ENCODE assay signal across 8 mouse cellular contexts in genomic region chr3:144616654-144617425, GRCm38 (mm10). TPM values are rescaled to one million over a fixed set of nuclear protein-coding genes. Genes with fewer than 3 reads are reported as not detected.
DNase-seq lines count a peak whose midpoint lies in the region; ATAC-seq lines count a peak whose summit lies in the region.

No protein-coding gene starts in this region.

- H3K4me1 ChIP-seq in intestine, embryonic 14.5 days (replicated peaks; ENCODE audit: control insufficient read depth, insufficient read depth, low read length): peaks cover 30% of the 10 kb centered on the region

- no peak overlapping the region for H3K9ac ChIP-seq in intestine, embryonic 14.5 days (ENCODE audit: low read length)

- 0 out of 2 replicates have a peak overlapping the region, but pooled peaks have one; percentile 22 for H3K27ac ChIP-seq in intestine, embryonic 14.5 days (ENCODE audit: low read depth)

- no peak overlapping the region for H3K4me3 ChIP-seq in intestine, embryonic 14.5 days (ENCODE audit: low read depth, low read length)

- no peaks in the 10 kb centered on the region for H3K9me3 ChIP-seq in intestine, embryonic 14.5 days (ENCODE audit: control insufficient read depth, low read length)

- H3K4me2 ChIP-seq in intestine, embryonic 14.5 days (ENCODE audit: low read length): no peak overlapping the region

- peak; percentile 76 to 81 for DNase-seq in adrenal gland, adult 18-20 months (ENCODE audit: low spot score in 2 of 2)
- DNase-seq in embryo, embryonic 10.5 days (ENCODE audit: low spot score): peak; percentile 94
- DNase-seq in gastrocnemius, postnatal 25 days: peak; percentile 78
- DNase-seq in intestine, embryonic 14.5 days (ENCODE audit: low spot score): peak; percentile 81
- DNase-seq in left cerebral cortex, postnatal 10 days (ENCODE audit: extremely low spot score in 1 of 2, low spot score in 2 of 2): peak; percentile 86 to 88
- DNase-seq in right cerebral cortex, postnatal 14 days: peak; percentile 85
- peak; percentile 71 for DNase-seq in urinary bladder, postnatal 25 days (ENCODE audit: low spot score)

- no peaks in the 10 kb centered on the region for H3K36me3 ChIP-seq in intestine, embryonic 14.5 days (ENCODE audit: control insufficient read depth, insufficient read depth, low read length)

- intact Hi-C loops in left cerebral cortex, postnatal 10 days (cut with DNase I): loop anchor here (5.0 kb wide), 1 partner anchor 165 kb away; no protein-coding TSS in a partner anchor

- ATAC-seq in intestine, embryonic 14.5 days (replicated peaks; ENCODE audit: low FRiP score, low TSS enrichment, low read depth): peak; percentile 88
- ATAC-seq in megakaryocyte-erythroid progenitor cell, adult 5-6 weeks (replicated peaks; ENCODE audit: low FRiP score, low TSS enrichment, poor library complexity, severe bottlenecking): peak; percentile 89

- 63% methylated on average over 8 of the region's 8 CpGs for WGBS in intestine, embryonic 14.5 days

- no peaks in the 10 kb centered on the region for H3K27me3 ChIP-seq in intestine, embryonic 14.5 days (replicated peaks; ENCODE audit: control insufficient read depth, insufficient read depth, low read length)

RNA-seq across cellular contexts. Expression of gene Selenof, which starts 46.7 kb away (rescaled TPM):
- total RNA-seq in adrenal gland, adult 18-20 months (2021): 100 to 1,000 TPM; 324 to 336 TPM
- total RNA-seq in gastrocnemius, postnatal 25 days (2021): 100 to 1,000 TPM; 106 to 122 TPM
- 448 and 458 TPM in 2 replicates for polyA plus RNA-seq in intestine, embryonic 14.5 days (2014; fragmentation: Nextera tagmentation; extraction: Ambion mirVana)
- total RNA-seq in left cerebral cortex, postnatal 10 days (2021): 100 to 1,000 TPM; 274 to 290 TPM
- total RNA-seq in megakaryocyte-erythroid progenitor cell, adult 5-6 weeks (2014; fragmentation: Nextera tagmentation): 228 and 242 TPM in 2 replicates
- total RNA-seq in megakaryocyte-erythroid progenitor cell, adult 5-6 weeks (2017): 570 and 661 TPM in 2 replicates

RNA-seq across cellular contexts. Expression of gene Hs2st1, which starts 46.9 kb away (rescaled TPM):
- 10 to 100 TPM; 13.9 to 14.7 TPM for total RNA-seq in adrenal gland, adult 18-20 months (2021)
- 10 to 100 TPM in 1 of 2 experiments, 1 to 10 TPM in 1; 9.5 to 11.5 TPM for total RNA-seq in gastrocnemius, postnatal 25 days (2021)
- 13.7 and 14.3 TPM in 2 replicates for polyA plus RNA-seq in intestine, embryonic 14.5 days (2014; fragmentation: Nextera tagmentation; extraction: Ambion mirVana)
- total RNA-seq in left cerebral cortex, postnatal 10 days (2021): 10 to 100 TPM; 62.0 to 62.4 TPM
- total RNA-seq in megakaryocyte-erythroid progenitor cell, adult 5-6 weeks (2014; fragmentation: Nextera tagmentation): 11.6 and 14.2 TPM in 2 replicates
- total RNA-seq in megakaryocyte-erythroid progenitor cell, adult 5-6 weeks (2017): 9.9 and 11.4 TPM in 2 replicates

Comparison
In these comparisons a context has a peak if more than half of its experiments do, and no peak if none do; other contexts are left out.
1. RNA of gene Hs2st1, which starts 46.9 kb away (total RNA-seq): 62.0 to 62.4 TPM in left cerebral cortex, postnatal 10 days; 13.9 to 14.7 TPM in adrenal gland, adult 18-20 months, 9.9 to 14.2 TPM in megakaryocyte-erythroid progenitor cell, adult 5-6 weeks and 9.5 to 11.5 TPM in gastrocnemius, postnatal 25 days; every median in the first group is over 4 times any median in the second.
2. Peak in every context shown above with its lines, with median percentiles within 50 percentile points of each other: DNase-seq.